Mouse (Mus musculus): ENCODE measurements at regions not wholly inside any gene's neighbourhood (a gene's known extent, or its start where the extent isn't known, plus 50 kb on each side); places are given as distances from the start of the nearest gene placed in this dataset.

DNA sequence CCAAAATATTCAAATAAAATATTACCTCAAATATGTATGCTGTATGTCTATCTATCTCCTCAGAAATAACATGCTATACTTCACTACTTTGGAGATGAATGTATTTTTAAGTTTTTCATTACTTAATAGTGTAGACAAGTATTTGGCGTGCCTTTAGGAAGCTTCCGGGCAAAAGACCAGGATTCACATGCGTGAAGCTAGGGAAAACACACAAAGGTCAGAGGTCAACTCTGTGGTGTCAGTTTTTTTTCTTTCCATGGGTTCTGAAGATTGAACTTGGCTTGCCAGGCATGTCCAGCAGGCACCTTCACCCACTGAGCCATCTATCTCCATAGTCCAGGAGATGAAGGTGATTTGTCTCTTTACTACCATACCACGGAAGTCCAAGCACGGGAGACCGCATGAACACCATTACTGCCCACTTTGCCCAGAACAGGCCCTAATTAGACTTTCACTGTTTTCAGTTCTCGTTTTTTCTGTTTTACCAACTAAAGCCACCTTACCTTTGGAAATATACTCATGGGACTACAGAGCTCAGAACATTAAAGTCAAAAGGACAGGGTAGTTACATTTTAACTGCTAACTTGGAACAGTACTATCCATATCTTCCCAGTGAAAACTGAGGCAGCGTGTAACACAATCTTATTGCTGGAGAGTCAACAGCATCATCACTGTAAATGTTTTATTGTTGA lies 76.9 kb upstream of the Ak4 start:
- DNase-seq (ENCODE audit: low spot score in 2 of 2), result no peak

GRCm38 (mm10) chr4:101340741-101341140 lies 75.7 kb upstream of the Jak1 start:
- no peak for DNase-seq (ENCODE audit: low spot score in 2 of 2)

GRCm38 (mm10) chr4:101338211-101338610 lies 73.1 kb upstream of the Jak1 start:
- DNase-seq (ENCODE audit: low spot score in 2 of 2), result no peak

- DNase-seq (ENCODE audit: low spot score in 2 of 2), result no peak
Measured at GRCm38 (mm10) chr4:101336811-101337210, 71.7 kb upstream of the Jak1 start.

DNA sequence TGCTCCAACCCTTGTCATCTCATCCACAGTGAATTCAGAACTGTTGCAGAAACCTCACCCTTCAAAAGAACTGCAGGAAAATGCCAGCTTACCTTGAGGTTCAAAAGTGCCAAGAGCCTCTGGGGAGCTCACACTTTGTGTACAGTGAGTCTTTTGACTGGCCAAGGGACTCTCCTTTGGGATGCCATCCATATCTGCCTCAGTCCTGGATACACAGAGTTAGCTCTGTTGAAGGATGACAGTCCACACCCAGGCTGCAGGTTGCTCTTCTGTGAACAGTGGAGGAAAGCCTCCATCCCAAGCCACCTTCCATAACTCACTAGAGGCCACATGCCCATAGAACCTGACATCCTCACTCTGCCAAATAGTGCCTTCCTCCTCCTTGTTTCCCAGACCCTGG lies 71.3 kb upstream of the Jak1 start:
- no peak for DNase-seq (ENCODE audit: low spot score in 2 of 2)

- DNase-seq (ENCODE audit: low spot score in 2 of 2), result no peak
Measured at GRCm38 (mm10) chr4:101333868-101334267, 68.8 kb upstream of the Jak1 start.

- no peak for DNase-seq (ENCODE audit: low spot score in 2 of 2)
Measured at GRCm38 (mm10) chr4:101333036-101333435, 68.0 kb upstream of the Jak1 start.

GRCm38 (mm10) chr4:101331231-101331630 lies 66.1 kb upstream of the Jak1 start:
- DNase-seq (ENCODE audit: low spot score in 2 of 2), result no peak

DNA sequence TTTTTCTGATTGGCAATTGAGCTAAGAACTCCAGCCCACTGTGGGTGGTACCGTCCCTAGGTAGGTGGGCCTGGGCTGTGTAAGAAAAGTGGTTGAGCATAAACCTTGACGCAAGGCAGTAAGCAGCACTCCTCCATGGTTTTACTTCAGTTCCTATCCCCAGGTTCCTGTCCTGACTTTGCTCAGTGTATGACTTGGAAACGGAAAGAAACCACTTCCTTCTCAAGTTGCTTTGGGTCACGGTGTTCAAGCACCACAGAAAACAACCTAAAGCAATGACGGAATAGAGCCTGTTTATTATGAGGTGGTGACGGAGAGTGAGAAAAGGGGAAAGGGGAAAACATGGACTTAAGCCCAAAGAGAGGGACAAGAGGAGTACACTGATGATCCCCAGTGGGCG lies 64.0 kb upstream of the Jak1 start:
- no peak for DNase-seq (ENCODE audit: low spot score in 2 of 2)

DNA sequence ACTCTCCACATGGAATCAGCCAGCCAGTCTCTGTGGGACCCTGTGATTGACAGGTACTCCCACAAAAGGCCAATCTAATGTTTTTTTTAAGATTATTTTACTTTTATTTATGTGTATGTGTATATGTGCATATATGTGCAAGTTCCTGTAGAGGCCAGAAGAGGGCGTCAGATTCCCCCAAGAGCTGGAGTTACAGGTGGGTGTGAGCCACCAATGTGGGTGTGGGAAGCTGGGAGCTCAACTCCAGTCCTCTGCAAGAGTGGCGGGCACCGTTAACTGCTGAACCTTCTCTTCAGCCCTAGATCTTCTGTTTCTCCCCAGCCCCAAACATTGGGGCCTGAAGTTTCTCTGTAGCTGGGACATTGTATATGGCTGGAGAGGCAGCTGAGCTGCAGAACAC lies 61.0 kb upstream of the Jak1 start:
- DNase-seq (ENCODE audit: low spot score in 2 of 2), result no peak

GRCm38 (mm10) chr4:101321731-101322130 lies 56.6 kb upstream of the Jak1 start:
- DNase-seq (ENCODE audit: low spot score in 2 of 2), result no peak

- DNase-seq (ENCODE audit: low spot score in 2 of 2), result no peak
Measured at GRCm38 (mm10) chr4:101320587-101320986, 55.5 kb upstream of the Jak1 start.

- DNase-seq (ENCODE audit: low spot score in 2 of 2), result no peak
Measured at GRCm38 (mm10) chr4:101319681-101320220, 54.7 kb upstream of the Jak1 start.

DNA sequence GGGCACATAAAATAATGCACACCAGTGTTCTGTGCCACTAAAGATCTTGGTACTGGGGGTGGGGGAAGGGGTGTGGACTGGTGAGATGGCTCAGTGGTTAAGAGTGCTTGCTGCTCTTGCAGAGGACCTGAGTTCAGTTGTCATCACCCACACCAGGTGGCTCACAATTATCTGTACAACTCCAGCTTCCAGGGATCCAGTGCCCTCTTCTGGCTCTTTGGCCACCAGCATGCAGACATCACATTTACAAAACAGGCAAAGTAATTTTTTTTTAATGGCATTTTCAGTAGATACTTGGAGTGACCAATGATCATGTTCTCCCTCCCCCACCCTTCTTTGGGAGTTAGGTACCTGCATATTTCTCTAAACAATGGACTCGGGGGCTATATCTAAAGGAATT lies 53.8 kb upstream of the Jak1 start:
- DNase-seq (ENCODE audit: low spot score in 2 of 2), result no peak

DNA sequence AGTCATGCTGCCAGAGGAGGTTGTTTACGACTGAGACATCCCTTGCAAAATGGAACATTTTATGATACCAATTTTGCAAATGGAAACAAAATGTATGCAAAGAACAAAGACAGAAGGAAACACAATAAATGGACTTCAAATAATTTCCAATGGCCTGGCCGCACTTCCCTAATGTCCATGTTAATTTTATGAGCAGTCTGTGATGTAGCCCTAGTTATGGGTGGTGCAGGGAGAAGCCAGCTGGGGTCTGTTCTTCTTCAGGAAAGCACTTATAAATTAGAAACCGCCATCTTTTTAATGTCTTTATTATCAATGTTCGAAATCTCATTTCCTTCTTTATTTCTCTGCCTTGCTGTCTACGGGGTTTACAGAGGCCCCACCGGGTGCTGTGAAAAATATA lies 51.0 kb upstream of the Jak1 start:
- DNase-seq (ENCODE audit: low spot score in 2 of 2), result no peak
